Comparison of ENCODE assay signal across 9 mouse cellular contexts in genomic region chr7:108972273-108972672, GRCm38 (mm10). TPM values are rescaled to one million over a fixed set of nuclear protein-coding genes. Genes with fewer than 3 reads are reported as not detected.
DNase-seq lines count a peak whose midpoint lies in the region; ATAC-seq and TF ChIP-seq lines count a peak whose summit lies in the region.
"Had no signal": no experiment of that assay in that cellular context is flagged by ENCODE, and none has a peak within 500 bp of the region (broad histone marks: within the 10 kb centered on the region; RNA-seq: fewer than 3 reads in every experiment).

No protein-coding gene starts in this region.

- no peak overlapping the region for H3K9ac ChIP-seq in forebrain, embryonic 16.5 days (replicated peaks; ENCODE audit: low read depth, low read length)
- H3K9ac ChIP-seq in neural tube, embryonic 11.5 days (ENCODE audit: low read length): no peak overlapping the region

- no peak for TF ChIP-seq CTCF in left cerebral cortex, adult 2 months (IDR thresholded peaks at IDR 0.05)

- no peaks in the 10 kb centered on the region for H3K27me3 ChIP-seq in forebrain, embryonic 16.5 days (replicated peaks; ENCODE audit: control insufficient read depth, insufficient read depth, low read length)
- no peaks in the 10 kb centered on the region for H3K27me3 ChIP-seq in neural tube, embryonic 11.5 days (ENCODE audit: control insufficient read depth, insufficient read depth, low read length)
- H3K27me3 ChIP-seq in heart, embryonic 10.5 days (ENCODE audit: insufficient read depth, poor library complexity, severe bottlenecking): peaks cover 19% of the 10 kb centered on the region; the same call in 1 of the 2 replicates

- peaks cover 11% of the 10 kb centered on the region for H3K4me1 ChIP-seq in forebrain, embryonic 16.5 days (replicated peaks; ENCODE audit: control insufficient read depth, insufficient read depth, low read length)
- no peaks in the 10 kb centered on the region for H3K4me1 ChIP-seq in neural tube, embryonic 11.5 days (ENCODE audit: control insufficient read depth, insufficient read depth, low read length)
- H3K4me1 ChIP-seq in heart, embryonic 10.5 days: no peaks in the 10 kb centered on the region

- WGBS in forebrain, embryonic 16.5 days: 23% methylated on average over 6 of the region's 6 CpGs
- 38% methylated on average over 6 of the region's 6 CpGs for WGBS in neural tube, embryonic 11.5 days
- 71% methylated on average over 6 of the region's 6 CpGs for WGBS in heart, embryonic 10.5 days

- H3K4me3 ChIP-seq in left cerebral cortex, adult 2 months: no peak overlapping the region
- no peak overlapping the region for H3K4me3 ChIP-seq in forebrain, embryonic 16.5 days (replicated peaks; ENCODE audit: low read length)
- H3K4me3 ChIP-seq in neural tube, embryonic 11.5 days (ENCODE audit: low read depth, low read length): no peak overlapping the region
- no peak overlapping the region for H3K4me3 ChIP-seq in heart, embryonic 10.5 days
- H3K4me3 ChIP-seq: heart, adult 2 months had no signal

- no peaks in the 10 kb centered on the region for H3K9me3 ChIP-seq in forebrain, embryonic 16.5 days (ENCODE audit: control insufficient read depth, low read length)
- no peaks in the 10 kb centered on the region for H3K9me3 ChIP-seq in neural tube, embryonic 11.5 days (ENCODE audit: control insufficient read depth, low read length)
- no peaks in the 10 kb centered on the region for H3K9me3 ChIP-seq in heart, embryonic 10.5 days

- ATAC-seq in forebrain, embryonic 16.5 days: peak; percentile 70
- ATAC-seq in neural tube, embryonic 11.5 days (ENCODE audit: insufficient read depth, low FRiP score, low TSS enrichment): peak; percentile 84

- no peaks in the 10 kb centered on the region for H3K36me3 ChIP-seq in forebrain, embryonic 16.5 days (ENCODE audit: control insufficient read depth, insufficient read depth)
- no peaks in the 10 kb centered on the region for H3K36me3 ChIP-seq in neural tube, embryonic 11.5 days (ENCODE audit: control insufficient read depth, insufficient read depth, low read length)
- no peaks in the 10 kb centered on the region for H3K36me3 ChIP-seq in heart, embryonic 10.5 days

- peak; percentile 90 for DNase-seq in left cerebral cortex, postnatal 4 days
- no peak for DNase-seq in left cerebral cortex, adult 2 months (ENCODE audit: extremely low spot score in 1 of 2, low spot score in 2 of 2)
- peak; percentile 67 to 68 for DNase-seq in cerebellum, adult 18-20 months
- peak; percentile 60 for DNase-seq in neural tube, embryonic 11.5 days (ENCODE audit: low spot score)
- no peak for DNase-seq in spleen, postnatal 36 days (ENCODE audit: low spot score in 2 of 2)
- DNase-seq in heart, embryonic 10.5 days (ENCODE audit: low spot score): no peak
- DNase-seq in kidney, postnatal 4 days: no peak
- DNase-seq: heart, adult 2 months had no signal

- H3K27ac ChIP-seq in left cerebral cortex, adult 2 months: no peak overlapping the region
- H3K27ac ChIP-seq in forebrain, embryonic 16.5 days (ENCODE audit: low read length): no peak overlapping the region
- H3K27ac ChIP-seq in neural tube, embryonic 11.5 days (ENCODE audit: low read depth, low read length): no peak overlapping the region
- no peak overlapping the region for H3K27ac ChIP-seq in heart, embryonic 10.5 days
- H3K27ac ChIP-seq: heart, adult 2 months had no signal

- H3K4me2 ChIP-seq in forebrain, embryonic 16.5 days (ENCODE audit: low read length): no peak overlapping the region; the same call in 1 of the 2 replicates
- no peak overlapping the region for H3K4me2 ChIP-seq in neural tube, embryonic 11.5 days (ENCODE audit: low read depth)

- intact Hi-C loops in left cerebral cortex, postnatal 4 days (cut with DNase I): no loop called here
- intact Hi-C loops in left cerebral cortex, adult 2 months (cut with DNase I): no loop called here

RNA-seq across cellular contexts. Expression of gene Tub, which starts 22.1 kb away (rescaled TPM):
- 100 to 1,000 TPM; 186 to 189 TPM for total RNA-seq in left cerebral cortex, postnatal 4 days (2021)
- total RNA-seq in left cerebral cortex, adult 2 months (2021): 100 to 1,000 TPM; 140 to 148 TPM
- 49.4 and 57.8 TPM in 2 replicates for polyA plus RNA-seq in forebrain, embryonic 16.5 days (2015; fragmentation: Nextera tagmentation; extraction: Ambion mirVana)
- polyA plus RNA-seq in neural tube, embryonic 11.5 days (2014; fragmentation: Nextera tagmentation; extraction: Ambion mirVana): 16.9 and 20.0 TPM in 2 replicates
- 0.25 and 0.88 TPM in 2 replicates for polyA plus RNA-seq in heart, embryonic 10.5 days (2016; fragmentation: Nextera tagmentation; extraction: Ambion mirVana)

RNA-seq across cellular contexts. Expression of gene Eif3f, which starts 38.1 kb away (rescaled TPM):
- total RNA-seq in left cerebral cortex, postnatal 4 days (2021): 100 to 1,000 TPM; 160 to 173 TPM
- total RNA-seq in left cerebral cortex, adult 2 months (2021): 10 to 100 TPM; 95.6 to 96.2 TPM
- 80.5 and 85.1 TPM in 2 replicates for polyA plus RNA-seq in forebrain, embryonic 16.5 days (2015; fragmentation: Nextera tagmentation; extraction: Ambion mirVana)
- polyA plus RNA-seq in neural tube, embryonic 11.5 days (2014; fragmentation: Nextera tagmentation; extraction: Ambion mirVana): 92.6 and 95.4 TPM in 2 replicates
- 49.3 and 61.1 TPM in 2 replicates for polyA plus RNA-seq in heart, embryonic 10.5 days (2016; fragmentation: Nextera tagmentation; extraction: Ambion mirVana)

RNA-seq across cellular contexts. Expression of gene Nlrp10, which starts 42.3 kb away (rescaled TPM):
- total RNA-seq in left cerebral cortex, postnatal 4 days (2021): under 1 TPM; 0.14 to 0.18 TPM
- under 1 TPM; 0.40 to 0.48 TPM for total RNA-seq in left cerebral cortex, adult 2 months (2021)
- not detected in 2 replicates for polyA plus RNA-seq in forebrain, embryonic 16.5 days (2015; fragmentation: Nextera tagmentation; extraction: Ambion mirVana)
- not detected in 2 replicates for polyA plus RNA-seq in neural tube, embryonic 11.5 days (2014; fragmentation: Nextera tagmentation; extraction: Ambion mirVana)
- polyA plus RNA-seq in heart, embryonic 10.5 days (2016; fragmentation: Nextera tagmentation; extraction: Ambion mirVana): 1.9 and 3.8 TPM in 2 replicates

Comparison
In these comparisons a context has a peak if more than half of its experiments do, and no peak if none do; other contexts are left out.
1. DNase-seq: peak in left cerebral cortex, postnatal 4 days (single experiment), cerebellum, adult 18-20 months (2 of 2) and neural tube, embryonic 11.5 days (single experiment); none in left cerebral cortex, adult 2 months (0 of 2), spleen, postnatal 36 days (0 of 2), heart, embryonic 10.5 days (single experiment) and kidney, postnatal 4 days (0 of 2).